Mouse (Mus musculus) intestine, embryonic 16.5 days (tissue): ENCODE measurements around the gene Dazl. TPM values are rescaled to one million over a fixed set of nuclear protein-coding genes. Genes with fewer than 3 reads are reported as not detected.

Source experiments
- ATAC-seq: fragments of 200-750 bp; cut with Nextera tagmentation; 2 replicates; pipeline ENCODE4 v1.8.0; 2017; ENCODE audit warnings: moderate TSS enrichment, moderate library complexity
- H3K27ac ChIP-seq: fragments of 300-500 bp; sonication (generic); 2 replicates; pipeline ENCODE4 v1.5.1; 2014; ENCODE audit warnings: mild to moderate bottlenecking, low read length
- H3K27me3 ChIP-seq: fragments of 300-500 bp; sonication (generic); replicated peaks from 2 replicates; pipeline ENCODE4 v1.6.1; 2014; ENCODE audit warnings: low read length, control low read depth, mixed read lengths; ENCODE audit not compliant: control insufficient read depth, insufficient read depth
- H3K36me3 ChIP-seq: fragments of 300-500 bp; sonication (generic); 2 replicates; pipeline ENCODE4 v1.6.1; 2014; ENCODE audit warnings: low read length, control low read depth; ENCODE audit not compliant: control insufficient read depth, insufficient read depth
- H3K4me1 ChIP-seq: fragments of 300-500 bp; sonication (generic); 2 replicates; pipeline ENCODE4 v1.6.1; 2014; ENCODE audit warnings: low read length, control low read depth, mixed read lengths; ENCODE audit not compliant: control insufficient read depth, insufficient read depth
- H3K4me2 ChIP-seq: fragments of 300-500 bp; sonication (generic); 2 replicates; pipeline ENCODE4 v1.6.1; 2014; ENCODE audit warnings: low read depth, low read length, control low read depth
- H3K4me3 ChIP-seq: fragments of 300-500 bp; sonication (generic); 2 replicates; pipeline ENCODE4 v1.5.1; 2014; ENCODE audit warnings: mild to moderate bottlenecking, low read length
- H3K9ac ChIP-seq: fragments of 300-500 bp; sonication (generic); 2 replicates; pipeline ENCODE4 v1.6.1; 2014; ENCODE audit warnings: low read depth, low read length
- H3K9me3 ChIP-seq: fragments of 300-500 bp; sonication (generic); 2 replicates; pipeline ENCODE4 v1.6.1; 2016; ENCODE audit warnings: low read length, control low read depth; ENCODE audit not compliant: control insufficient read depth
- WGBS: fragments of 180-500 bp; shearing (Covaris S2); extraction: QIAGEN DNeasy Blood & Tissue Kit; methylation state at CpG from one replicate; pipeline ENCODE4 v1.1.7; 2014; 5-methylcytosine and 5-hydroxymethylcytosine counted together
- polyA plus RNA-seq: library from polyadenylated mRNA; unstranded; fragments of >200 nt; fragmentation: Nextera tagmentation; extraction: Ambion mirVana; gene quantifications from 2 replicates; pipeline ENCODE4 v1.2.1, GENCODE M21; 2015

Gene Dazl
- polyA plus RNA-seq: 0.20 and 0.60 TPM in 2 replicates

GRCm38 (mm10) chr17:50293241-50293731 lies at the start of gene Dazl:
Gene Dazl (minus strand): TSS chr17:50293636.
- 92% methylated on average over 43 of the region's 43 CpGs for WGBS
- Histone ChIP-seq H3K27ac (peak within 1 kb of the TSS; percentile 68), H3K4me1 (no peaks in the 10 kb centered on the region), H3K4me2 (peak within 1 kb of the TSS; percentile 64), H3K27me3 (no peaks in the 10 kb centered on the region), H3K9ac (peak within 1 kb of the TSS; percentile 77), H3K36me3 (0 out of 2 replicates have a peak, but pooled peaks cover 5% of the 10 kb centered on the region), H3K9me3 (peaks cover 12% of the 10 kb centered on the region), H3K4me3 (peak within 1 kb of the TSS; percentile 53)
- no peak for ATAC-seq

DNA sequence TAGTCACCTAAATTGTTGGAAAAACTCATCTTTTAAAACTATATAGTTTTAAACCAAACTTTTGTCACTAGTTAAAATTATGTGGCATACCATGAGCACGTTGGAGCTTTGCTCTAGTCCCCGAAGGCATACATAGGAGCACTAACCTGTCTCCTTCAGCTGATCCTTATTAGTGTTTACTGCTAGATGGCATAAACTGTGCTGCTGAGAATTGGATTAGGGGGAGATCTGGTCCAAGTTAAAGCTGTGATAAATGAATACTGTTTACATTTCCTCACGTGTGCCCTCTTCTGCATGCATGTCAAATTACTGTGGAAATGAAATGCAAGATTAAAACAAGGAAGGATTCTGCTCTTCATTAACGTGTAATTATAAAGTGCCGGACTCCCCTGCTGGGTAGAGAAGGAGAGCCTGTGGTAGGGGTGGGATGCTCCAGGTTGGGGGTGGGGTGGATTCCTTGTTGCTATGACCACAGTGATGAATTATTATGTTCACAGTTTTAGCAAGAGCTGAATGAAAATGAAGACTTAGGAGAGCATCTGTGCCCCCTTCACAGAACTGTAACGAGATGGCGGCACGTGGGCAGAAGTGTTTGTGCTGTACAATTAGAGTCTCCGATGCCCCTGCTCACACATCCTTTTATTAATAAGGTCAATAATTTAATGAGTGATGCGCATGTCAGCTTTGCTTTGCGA lies 48.6 kb upstream of the Dazl start:
- 80% methylated on average over 11 of the region's 11 CpGs for WGBS
- no peaks in the 10 kb centered on the region for H3K36me3 ChIP-seq
- no peak overlapping the region for H3K4me2 ChIP-seq
- H3K9ac ChIP-seq: no peak overlapping the region
- no peak overlapping the region for H3K4me3 ChIP-seq
- no peaks in the 10 kb centered on the region for H3K27me3 ChIP-seq
- H3K4me1 ChIP-seq: no peaks in the 10 kb centered on the region
- H3K27ac ChIP-seq: no peak overlapping the region
- no peaks in the 10 kb centered on the region for H3K9me3 ChIP-seq
- no peak for ATAC-seq

- no peak overlapping the region for H3K4me3 ChIP-seq
- no peak overlapping the region for H3K4me2 ChIP-seq
- 90% methylated on average over 7 of the region's 7 CpGs for WGBS
- no peaks in the 10 kb centered on the region for H3K9me3 ChIP-seq
- H3K4me1 ChIP-seq: no peaks in the 10 kb centered on the region
- no peak overlapping the region for H3K9ac ChIP-seq
- H3K27me3 ChIP-seq: no peaks in the 10 kb centered on the region
- no peak for ATAC-seq
- no peak overlapping the region for H3K27ac ChIP-seq
- no peaks in the 10 kb centered on the region for H3K36me3 ChIP-seq
These were observed 45.5 kb upstream of the Dazl start for GRCm38 (mm10) chr17:50338901-50339300.

GRCm38 (mm10) chr17:50335776-50336175 lies 42.3 kb upstream of the Dazl start:
- ATAC-seq: no peak
- Histone ChIP-seq H3K36me3 (no peaks in the 10 kb centered on the region), H3K4me2 (no peak overlapping the region), H3K9me3 (no peaks in the 10 kb centered on the region), H3K4me3 (no peak overlapping the region), H3K9ac (no peak overlapping the region), H3K4me1 (no peaks in the 10 kb centered on the region), H3K27me3 (no peaks in the 10 kb centered on the region), H3K27ac (no peak overlapping the region)
- WGBS: 82% methylated on average over 2 of the region's 2 CpGs

GRCm38 (mm10) chr17:50334694-50335093 lies 41.3 kb upstream of the Dazl start:
- no peaks in the 10 kb centered on the region for H3K27me3 ChIP-seq
- H3K27ac ChIP-seq: no peak overlapping the region
- H3K36me3 ChIP-seq: no peaks in the 10 kb centered on the region
- H3K9me3 ChIP-seq: no peaks in the 10 kb centered on the region
- H3K9ac ChIP-seq: no peak overlapping the region
- no peak overlapping the region for H3K4me2 ChIP-seq
- no peak for ATAC-seq
- WGBS: 63% methylated on average over 5 of the region's 5 CpGs
- H3K4me1 ChIP-seq: no peaks in the 10 kb centered on the region
- no peak overlapping the region for H3K4me3 ChIP-seq

DNA sequence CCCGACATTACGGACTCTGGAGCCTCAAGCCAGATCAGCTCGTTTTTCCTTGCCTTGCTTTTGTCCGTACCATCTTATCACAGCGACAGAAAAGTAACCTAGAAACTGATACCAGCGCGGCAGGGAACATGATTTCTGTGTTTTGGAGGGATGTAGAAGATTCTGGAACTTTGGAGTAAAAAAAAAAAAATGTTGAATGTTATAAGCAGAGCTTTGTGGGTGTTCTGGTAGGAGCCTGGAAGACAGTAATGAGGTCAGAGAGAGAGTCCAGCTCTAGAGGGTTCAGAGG lies 38.5 kb upstream of the Dazl start:
- H3K9me3 ChIP-seq: no peaks in the 10 kb centered on the region
- H3K9ac ChIP-seq: no peak overlapping the region
- WGBS: 47% methylated on average over 7 of the region's 7 CpGs
- H3K4me1 ChIP-seq: no peaks in the 10 kb centered on the region
- 0 out of 2 replicates have a peak overlapping the region, but pooled peaks have one; percentile 14 for H3K4me3 ChIP-seq
- no peak for ATAC-seq
- H3K27ac ChIP-seq: peak overlapping the region; percentile 21
- no peaks in the 10 kb centered on the region for H3K27me3 ChIP-seq
- H3K4me2 ChIP-seq: peak overlapping the region; percentile 39
- H3K36me3 ChIP-seq: no peaks in the 10 kb centered on the region

- H3K9ac ChIP-seq: no peak overlapping the region
- H3K36me3 ChIP-seq: no peaks in the 10 kb centered on the region
- H3K27me3 ChIP-seq: no peaks in the 10 kb centered on the region
- H3K9me3 ChIP-seq: no peaks in the 10 kb centered on the region
- no peaks in the 10 kb centered on the region for H3K4me1 ChIP-seq
- WGBS: 39% methylated on average over 8 of the region's 8 CpGs
- peak overlapping the region; percentile 21 for H3K27ac ChIP-seq
- 0 out of 2 replicates have a peak overlapping the region, but pooled peaks have one; percentile 14 for H3K4me3 ChIP-seq
- ATAC-seq: peak; percentile 90
- peak overlapping the region; percentile 39 for H3K4me2 ChIP-seq
These were observed 38.0 kb upstream of the Dazl start for GRCm38 (mm10) chr17:50331171-50332011.

GRCm38 (mm10) chr17:50330245-50330644 lies 36.8 kb upstream of the Dazl start:
- no peak for ATAC-seq
- Histone ChIP-seq H3K9me3 (no peaks in the 10 kb centered on the region), H3K4me3 (no peak overlapping the region), H3K36me3 (no peaks in the 10 kb centered on the region), H3K27ac (no peak overlapping the region), H3K4me1 (no peaks in the 10 kb centered on the region), H3K4me2 (no peak overlapping the region), H3K27me3 (no peaks in the 10 kb centered on the region), H3K9ac (no peak overlapping the region)
- WGBS: 72% methylated on average over 1 of the region's 1 CpGs

DNA sequence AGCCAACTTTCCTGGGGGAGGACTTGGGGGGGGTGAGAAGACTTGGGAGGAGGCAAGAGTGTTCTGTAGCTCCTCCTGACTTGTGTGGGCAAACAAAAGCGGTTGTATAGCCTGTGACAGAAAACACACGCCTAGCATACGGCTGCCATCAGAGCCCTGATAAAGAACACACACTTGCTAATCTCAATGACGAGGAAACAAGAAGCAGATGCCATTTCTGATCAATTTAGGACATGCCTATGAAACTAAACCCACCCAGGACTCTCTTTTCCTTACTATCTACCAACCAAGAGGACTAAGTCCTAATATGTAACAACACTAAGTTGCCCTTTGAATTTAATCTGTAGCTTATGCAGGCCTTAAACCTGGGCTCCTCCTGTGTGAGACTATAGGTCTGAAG lies 31.2 kb upstream of the Dazl start:
- Histone ChIP-seq H3K4me2 (no peak overlapping the region), H3K4me1 (no peaks in the 10 kb centered on the region), H3K27ac (no peak overlapping the region), H3K9ac (no peak overlapping the region), H3K27me3 (no peaks in the 10 kb centered on the region), H3K9me3 (no peaks in the 10 kb centered on the region), H3K4me3 (no peak overlapping the region), H3K36me3 (no peaks in the 10 kb centered on the region)
- 58% methylated on average over 4 of the region's 4 CpGs for WGBS
- ATAC-seq: no peak
